Mouse (Mus musculus): ENCODE data around the gene Otud3.

- no peak for TF ChIP-seq POLR2A (IDR thresholded peaks at IDR 0.05; ENCODE audit: borderline replicate concordance, control insufficient read depth, low read depth, low read length)
- no peak for TF ChIP-seq CTCF (IDR thresholded peaks at IDR 0.05; ENCODE audit: control insufficient read depth, insufficient read depth, low read length)
These were observed 24.1 kb downstream of the Otud3 start for GRCm38 (mm10) chr4:138889635-138890034.
